Mouse (Mus musculus) adrenal gland, adult (tissue): ENCODE measurements around the gene Tln1.
"Not testable (repeated sequence)": the region's sequence is repeated elsewhere in the genome, so short reads cannot be mapped to it uniquely, and the experiment has no call there.

Experiments used
- DNase-seq, 2 experiments: peaks; one replicate each; pipeline ENCODE4 v3.0.0; 2022 to 2023; ENCODE audit warnings: low spot score in 1 of 2; ENCODE audit not compliant: inconsistent age in 2 of 2

Tln1 gene

DNA sequence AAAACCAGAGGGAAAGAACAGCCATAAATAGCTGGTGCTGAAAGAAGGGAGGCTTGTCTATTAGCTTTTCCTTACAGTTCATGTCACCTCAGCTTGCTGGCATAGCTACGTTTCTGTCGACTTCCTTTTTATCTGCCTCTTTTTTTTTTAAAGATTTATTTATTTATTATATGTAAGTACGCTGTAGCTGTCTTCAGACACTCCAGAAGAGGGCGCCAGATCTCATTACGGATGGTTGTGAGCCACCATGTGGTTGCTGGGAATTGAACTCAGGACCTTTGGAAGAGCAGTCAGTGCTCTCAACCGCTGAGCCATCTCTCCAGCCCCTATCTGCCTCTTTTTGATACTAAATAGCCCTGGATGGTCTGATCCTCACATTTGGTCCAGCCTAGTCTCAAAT, 10.6 kb downstream of the Tln1 start:
- DNase-seq, result not testable (repeated sequence)

GRCm38 (mm10) chr4:43549055-43549454, 13.4 kb downstream of the Tln1 start:
- no peak for DNase-seq

- DNase-seq, result no peak
Observed at GRCm38 (mm10) chr4:43547160-43547559, 15.3 kb downstream of the Tln1 start.

GRCm38 (mm10) chr4:43546375-43547047, 16.0 kb downstream of the Tln1 start:
- DNase-seq, result peak; percentile 82 to 91

GRCm38 (mm10) chr4:43542044-43542443, 20.4 kb downstream of the Tln1 start:
- DNase-seq, result no peak

DNA sequence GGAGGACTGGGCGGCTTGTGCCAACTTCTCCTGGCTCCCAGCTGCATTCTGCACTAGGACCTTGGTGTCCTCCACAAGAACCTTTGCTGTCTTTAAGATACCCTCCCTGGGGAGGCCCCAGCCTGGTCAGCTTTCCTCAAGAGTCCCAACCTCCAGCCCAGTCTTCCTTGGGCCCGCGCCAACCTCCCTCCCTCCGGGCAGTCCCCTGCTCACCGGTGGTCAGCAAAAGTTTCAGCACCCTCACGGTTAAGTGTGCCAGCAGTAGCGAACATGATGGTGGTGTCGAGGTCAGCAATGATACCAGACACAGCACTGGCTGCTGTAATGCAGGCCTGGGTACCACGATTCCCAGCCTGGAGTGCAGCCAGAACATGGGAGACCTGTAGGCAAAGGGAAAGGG, 26.5 kb downstream of the Tln1 start:
- peak in 1 of 2 experiments; percentile 69 for DNase-seq

GRCm38 (mm10) chr4:43535628-43536027, 26.9 kb downstream of the Tln1 start:
- peak in 1 of 2 experiments; percentile 75 for DNase-seq

DNA sequence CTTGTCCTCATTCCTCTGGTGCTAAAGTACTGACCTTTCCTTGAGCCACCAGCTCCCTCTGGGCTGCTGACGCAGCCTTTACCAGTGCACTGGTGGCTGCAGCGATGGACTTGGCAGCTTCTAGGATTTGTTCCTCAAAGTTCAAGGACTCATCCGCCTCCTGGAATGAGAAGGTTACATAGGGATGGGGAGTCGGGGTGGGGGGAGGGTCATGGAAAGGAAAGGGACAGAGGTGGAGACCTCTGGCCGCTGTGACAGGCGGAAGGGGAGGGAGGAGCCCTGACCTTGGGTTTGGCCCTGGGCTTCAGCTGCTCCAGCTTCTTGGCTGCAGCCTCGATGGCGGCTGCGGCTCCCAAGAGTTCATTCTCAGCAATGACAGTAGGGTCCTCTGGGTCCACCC, 29.2 kb downstream of the Tln1 start:
- peak; percentile 90 to 94 for DNase-seq

GRCm38 (mm10) chr4:43530581-43530980, 31.9 kb downstream of the Tln1 start:
- DNase-seq, result peak; percentile 86 to 94

- DNase-seq, result peak; percentile 67 to 84
Observed at GRCm38 (mm10) chr4:43530081-43530501, 32.4 kb downstream of the Tln1 start.

DNA sequence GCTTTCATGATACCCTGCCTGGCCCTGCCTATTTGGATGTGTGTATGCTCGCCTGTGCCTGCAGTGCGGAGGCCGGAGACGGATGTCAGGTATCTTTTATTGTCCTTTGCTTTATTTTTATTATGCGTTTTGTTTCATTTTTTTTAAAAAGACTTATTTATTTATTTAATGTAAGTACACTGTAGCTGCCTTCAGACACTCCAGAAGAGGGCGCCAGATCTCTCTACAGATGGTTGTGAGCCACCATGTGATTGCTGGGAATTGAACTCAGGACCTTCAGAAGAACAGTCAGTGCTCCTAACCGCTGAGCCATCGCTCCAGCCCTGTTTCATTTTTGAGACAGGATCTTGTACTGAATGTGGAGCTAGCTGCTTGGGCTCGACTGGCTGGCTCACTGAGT, 34.0 kb downstream of the Tln1 start:
- DNase-seq, result no peak

DNA sequence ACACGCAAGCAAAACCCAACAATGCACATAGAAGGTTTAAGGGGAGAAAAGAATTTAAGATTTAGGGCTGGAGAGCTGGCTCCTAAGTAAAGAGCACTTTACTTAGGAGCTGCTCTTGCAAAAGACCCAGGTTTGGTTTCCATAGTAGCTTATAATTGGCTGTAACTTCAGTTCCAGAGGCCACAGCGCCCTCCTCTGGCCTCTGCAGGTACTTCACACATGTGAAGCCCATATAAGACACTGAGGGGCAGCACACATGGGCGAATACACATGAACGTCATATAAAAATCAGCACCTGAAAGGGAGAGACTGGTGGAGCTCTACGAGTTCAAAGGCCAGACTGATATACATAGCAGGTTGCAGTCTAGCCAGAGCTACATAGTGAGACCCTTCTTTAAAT, 34.6 kb downstream of the Tln1 start:
- peak in 1 of 2 experiments; percentile 60 for DNase-seq

DNA sequence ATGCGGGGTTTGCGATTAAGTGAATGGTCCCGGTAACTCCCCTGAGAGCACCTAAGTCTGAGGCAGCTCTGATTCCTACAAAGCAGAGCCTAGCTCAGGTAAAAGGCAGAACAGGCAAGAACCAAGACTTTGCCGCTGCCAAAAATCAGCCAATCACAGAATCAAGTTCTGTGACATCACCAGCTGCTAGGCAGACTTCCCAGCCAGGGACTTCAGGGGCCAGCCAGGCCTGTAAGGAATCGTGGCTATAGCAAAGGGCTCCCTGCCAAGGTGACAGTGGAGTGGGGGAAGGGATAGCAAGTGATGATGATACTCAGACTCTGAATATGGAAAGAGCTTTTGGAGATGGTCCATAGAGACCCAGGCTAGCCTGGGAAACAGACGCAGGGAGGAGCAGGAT, 42.5 kb downstream of the Tln1 start:
- DNase-seq, result peak; percentile 86 to 96

- DNase-seq, result no peak
Observed at GRCm38 (mm10) chr4:43519551-43519950, 42.9 kb downstream of the Tln1 start.

DNA sequence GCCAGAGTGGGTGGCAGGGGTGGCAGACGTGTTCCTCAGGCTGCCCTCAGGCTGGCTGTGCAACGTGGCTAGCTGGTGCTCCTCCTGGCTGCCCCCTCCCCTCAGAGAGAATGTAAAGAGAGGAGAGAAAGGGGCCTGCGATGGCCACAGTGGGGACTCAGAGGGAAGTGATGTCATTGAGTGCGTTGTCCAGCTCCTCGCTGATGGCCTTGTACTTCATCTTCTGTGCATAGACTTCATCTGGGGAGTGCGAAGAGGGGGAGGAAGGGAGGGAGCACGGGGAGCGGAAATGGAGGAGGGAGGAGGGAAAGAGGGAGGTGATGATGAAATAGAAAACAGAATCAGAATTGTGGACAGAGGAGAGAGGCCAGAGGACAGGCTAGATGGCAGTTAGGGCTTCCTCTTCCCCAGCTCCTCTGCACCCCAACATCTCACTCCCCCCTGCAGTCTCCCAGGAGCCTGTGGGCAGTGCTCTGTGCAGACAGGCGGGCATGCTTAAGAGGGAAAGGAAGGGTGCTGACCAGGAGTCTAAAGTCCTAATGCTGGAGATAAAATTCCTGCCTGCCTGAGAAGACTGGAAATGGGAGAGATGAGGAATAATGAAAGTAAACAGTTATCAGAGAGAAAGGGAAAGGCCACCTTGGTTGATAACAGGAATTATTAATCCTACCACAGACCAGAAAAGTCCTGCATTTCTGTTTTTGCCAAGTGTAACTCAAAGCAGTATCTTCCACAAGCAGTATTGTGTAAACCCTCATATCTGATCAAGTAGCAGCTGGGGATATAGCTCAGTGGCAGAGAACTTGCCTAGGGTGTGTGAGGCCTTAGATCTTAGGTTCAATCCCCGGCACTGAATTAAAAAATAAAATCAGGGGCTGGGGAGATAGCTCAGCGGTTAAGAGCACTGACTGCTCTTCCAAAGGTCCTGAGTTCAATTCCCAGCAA, 46.5 kb downstream of the Tln1 start:
- DNase-seq, result peak; percentile 50 to 72

- DNase-seq, result no peak
Observed at GRCm38 (mm10) chr4:43513791-43514190, 48.7 kb downstream of the Tln1 start.

- DNase-seq, result no peak
Observed at GRCm38 (mm10) chr4:43513300-43513699, 49.2 kb downstream of the Tln1 start.

GRCm38 (mm10) chr4:43512653-43513052, 49.8 kb downstream of the Tln1 start:
- DNase-seq, result no peak

DNA sequence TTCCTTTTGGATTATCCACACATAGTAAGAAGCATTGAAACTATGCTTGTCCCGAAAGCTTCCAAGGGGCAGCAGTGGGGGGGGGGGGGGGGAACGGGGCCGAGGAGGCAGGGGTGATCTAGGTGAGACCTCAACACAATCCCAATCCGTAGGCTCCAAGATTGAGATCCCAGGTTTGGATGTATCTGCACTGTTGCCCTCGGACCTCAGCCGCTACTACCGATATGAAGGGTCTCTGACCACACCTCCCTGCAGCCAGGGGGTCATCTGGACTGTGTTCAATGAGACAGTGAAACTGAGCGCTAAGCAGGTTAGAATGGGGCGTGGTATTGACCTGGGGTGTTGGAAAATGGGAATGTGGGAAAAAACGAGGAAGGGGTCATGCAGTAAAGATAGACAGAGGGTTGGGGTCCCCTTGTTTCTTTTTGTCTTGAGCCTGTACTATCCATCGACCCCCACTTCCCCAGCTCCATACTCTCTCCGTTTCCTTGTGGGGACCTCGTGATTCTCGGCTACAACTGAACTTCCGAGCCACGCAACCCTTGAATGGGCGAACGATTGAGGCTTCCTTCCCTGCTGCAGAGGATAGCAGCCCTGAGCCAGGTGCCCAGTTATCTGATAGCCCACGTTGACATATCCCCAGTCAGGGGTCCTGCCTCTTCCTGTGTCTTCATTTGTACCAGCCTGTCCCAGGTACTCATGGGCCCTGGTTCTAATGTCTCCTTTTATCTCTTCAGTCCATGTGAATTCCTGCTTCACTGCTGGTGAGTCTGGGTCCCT, 50.6 kb downstream of the Tln1 start:
- DNase-seq, result no peak

GRCm38 (mm10) chr4:43509109-43509508, 53.4 kb downstream of the Tln1 start:
- DNase-seq, result no peak

DNA sequence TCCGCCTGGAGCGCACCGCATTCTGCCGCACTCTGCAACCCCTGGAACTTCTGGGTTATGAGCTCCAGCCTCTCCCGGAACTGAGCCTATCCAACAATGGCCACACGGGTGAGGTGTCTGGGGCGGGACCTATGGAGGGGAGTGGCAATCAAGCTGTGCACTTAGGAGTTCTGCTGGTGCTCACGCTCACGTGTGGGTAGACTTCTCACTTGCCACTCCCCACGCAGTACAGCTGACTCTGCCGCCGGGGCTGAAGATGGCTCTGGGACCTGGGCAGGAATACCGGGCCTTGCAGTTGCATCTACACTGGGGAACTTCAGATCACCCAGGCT, 53.9 kb downstream of the Tln1 start:
- peak; percentile 75 to 91 for DNase-seq
